Mouse (Mus musculus) G1E (cell line): ENCODE data around the gene Ndufs5.

Experiments used
- CTCF ChIP-seq: IDR thresholded peaks from 2 replicates; pipeline ENCODE4 v1.5.1; 2012; ENCODE audit warnings: low read depth, low read length, inconsistent platforms, mixed read lengths
- GATA1 ChIP-seq: IDR thresholded peaks from 2 replicates; pipeline ENCODE4 v1.6.1; 2012; ENCODE audit warnings: borderline replicate concordance, low read length, inconsistent platforms, mixed read lengths
- POLR2AphosphoS5 ChIP-seq: IDR thresholded peaks from 2 replicates; pipeline ENCODE4 v1.6.1; 2012; ENCODE audit warnings: low read depth, low read length, inconsistent platforms; ENCODE audit not compliant: insufficient replicate concordance
- TAL1 ChIP-seq: conservative IDR thresholded peaks from 2 replicates; pipeline ENCODE4 v1.6.1; 2012; ENCODE audit warnings: low read depth, low read length, inconsistent platforms, mixed read lengths

DNA sequence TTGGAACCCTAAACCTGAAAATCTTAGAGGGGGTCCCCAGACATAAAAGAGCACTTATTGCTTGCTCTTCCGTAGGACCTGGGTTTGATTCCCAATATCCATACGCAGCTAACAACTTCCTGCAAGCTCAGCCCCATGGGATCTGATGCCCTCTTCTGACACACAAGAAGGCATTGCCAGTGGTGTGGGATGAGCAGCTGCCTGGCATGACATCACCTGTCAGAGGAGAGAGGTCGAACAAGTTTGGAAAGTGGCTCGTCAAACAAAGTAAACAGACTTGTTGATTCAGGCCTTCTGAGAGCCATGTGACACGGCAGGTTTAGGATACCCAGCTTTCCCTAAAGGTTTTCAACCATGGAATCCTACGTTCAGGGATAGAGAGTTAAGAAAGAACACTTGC is 47.1 kb upstream of the Ndufs5 start:
- TF ChIP-seq GATA1 = no peak
- no peak for TF ChIP-seq CTCF
- TF ChIP-seq POLR2AphosphoS5 = no peak
- no peak for TF ChIP-seq TAL1
